Mouse (Mus musculus) bone marrow macrophage, adult 2 months (primary cell): ENCODE results near the gene Heca. TPM values are rescaled to one million over a fixed set of nuclear protein-coding genes. Genes with fewer than 3 reads are reported as not detected.

ENCODE experiments used
- H3K27ac ChIP-seq: 2 replicates; pipeline ENCODE4 v1.5.1; 2012; ENCODE audit warnings: low read depth, low read length; ENCODE audit not compliant: insufficient read depth
- H3K4me1 ChIP-seq: 2 replicates; pipeline ENCODE4 v1.6.1; 2012; ENCODE audit warnings: low read length; ENCODE audit not compliant: control insufficient read depth, insufficient read depth
- H3K4me3 ChIP-seq: 2 replicates; pipeline ENCODE4 v1.5.1; 2012; ENCODE audit warnings: mild to moderate bottlenecking, low read length, moderate library complexity; ENCODE audit not compliant: insufficient read depth
- CTCF ChIP-seq: IDR thresholded peaks from 2 replicates; pipeline ENCODE4 v1.5.1; 2012; ENCODE audit warnings: low read depth, mild to moderate bottlenecking, low read length, moderate library complexity
- POLR2A ChIP-seq: IDR thresholded peaks from 2 replicates; pipeline ENCODE4 v1.6.1; 2012; ENCODE audit warnings: mild to moderate bottlenecking, low read depth, low read length, borderline replicate concordance
- polyA plus RNA-seq: library from polyadenylated mRNA; stranded (reverse); fragments of >200 nt; gene quantifications from 2 replicates; pipeline ENCODE4 v1.2.4, GENCODE M21; 2012; ENCODE audit not compliant: missing spikeins, insufficient read depth, insufficient read length

Gene Heca
- polyA plus RNA-seq, 1 experiment: 31.7 TPM

GRCm38 (mm10) chr10:17903449-17903848 lies 44.4 kb downstream of the Heca start:
- H3K4me1 ChIP-seq: no peaks in the 10 kb centered on the region
- no peak overlapping the region for H3K4me3 ChIP-seq
- H3K27ac ChIP-seq: no peak overlapping the region
- TF ChIP-seq CTCF (no peak), POLR2A (no peak)

- no peak for TF ChIP-seq CTCF
- TF ChIP-seq POLR2A: no peak
- H3K4me3 ChIP-seq: no peak overlapping the region
- no peaks in the 10 kb centered on the region for H3K4me1 ChIP-seq
- H3K27ac ChIP-seq: no peak overlapping the region
These were observed 67.1 kb downstream of the Heca start for GRCm38 (mm10) chr10:17880724-17881123.

GRCm38 (mm10) chr10:17880038-17880437 lies 67.8 kb downstream of the Heca start:
- TF ChIP-seq POLR2A: no peak
- no peak for TF ChIP-seq CTCF
- H3K4me1 ChIP-seq: no peaks in the 10 kb centered on the region
- no peak overlapping the region for H3K27ac ChIP-seq
- H3K4me3 ChIP-seq: no peak overlapping the region

- Histone ChIP-seq H3K4me1 (no peaks in the 10 kb centered on the region), H3K27ac (no peak overlapping the region), H3K4me3 (no peak overlapping the region)
- TF ChIP-seq POLR2A (no peak), CTCF (no peak)
These were observed 69.6 kb downstream of the Heca start for GRCm38 (mm10) chr10:17878002-17878919.

- Histone ChIP-seq H3K27ac (no peak overlapping the region), H3K4me3 (no peak overlapping the region), H3K4me1 (0 out of 2 replicates have a peak, but pooled peaks cover 3% of the 10 kb centered on the region)
- TF ChIP-seq POLR2A: no peak
- peak; percentile 71 for TF ChIP-seq CTCF
These were observed 77.8 kb downstream of the Heca start for GRCm38 (mm10) chr10:17869822-17870662.

- no peak overlapping the region for H3K27ac ChIP-seq
- H3K4me1 ChIP-seq: peaks cover 11% of the 10 kb centered on the region
- TF ChIP-seq POLR2A: no peak
These were observed 87.0 kb downstream of the Heca start for GRCm38 (mm10) chr10:17860701-17861480.

GRCm38 (mm10) chr10:17857647-17858261 lies 90.1 kb downstream of the Heca start:
- TF ChIP-seq POLR2A (no peak), CTCF (no peak)
- Histone ChIP-seq H3K4me3 (no peak overlapping the region), H3K27ac (no peak overlapping the region), H3K4me1 (peaks cover 14% of the 10 kb centered on the region)

More at GRCm38 (mm10) chr10:17860701-17861480, 87.0 kb downstream of the Heca start:
- H3K4me3 ChIP-seq: no peak overlapping the region

GRCm38 (mm10) chr10:17844781-17845537 lies 102.9 kb downstream of the Heca start:
- no peak for TF ChIP-seq CTCF
- TF ChIP-seq POLR2A: no peak
- Histone ChIP-seq H3K4me1 (peaks cover 10% of the 10 kb centered on the region), H3K27ac (no peak overlapping the region), H3K4me3 (no peak overlapping the region)
